Mouse (Mus musculus) monocyte, adult 5-6 weeks (primary cell): ENCODE data around the gene Nfix. TPM values are rescaled to one million over a fixed set of nuclear protein-coding genes. Genes with fewer than 3 reads are reported as not detected.
A peak's percentile ranks its signal among the peaks of the same experiment; 100 is the strongest.

ENCODE experiments used
- ATAC-seq: fragments of 153-309, 156-312 bp; replicated peaks from 2 replicates; pipeline ENCODE4 v1.8.0; 2017; ENCODE audit warnings: mild to moderate bottlenecking; ENCODE audit not compliant: low TSS enrichment, insufficient number of reproducible peaks, severe bottlenecking, poor library complexity, low FRiP score
- total RNA-seq: library from RNA; stranded (forward); fragments of 200-1000, 200-491, 200-594 nt; gene quantifications from 3 replicates; pipeline ENCODE4 v1.2.3, GENCODE M21; 2017

Nfix gene
- 8.1 to 16.7 TPM (median 9.9 TPM) in 3 replicates for total RNA-seq

GRCm38 (mm10) chr8:84799999-84800831 is at the start of gene Nfix:
TSS of gene Nfix (minus strand) at chr8:84800344.
- ATAC-seq: no peak

GRCm38 (mm10) chr8:84847684-84848435 is 47.7 kb upstream of the Nfix start:
- no peak for ATAC-seq

GRCm38 (mm10) chr8:84846722-84847572 is 46.8 kb upstream of the Nfix start, which contains the start of gene Calr:
TSS of gene Calr (minus strand) at chr8:84846934.
- ATAC-seq: peak; percentile 97

GRCm38 (mm10) chr8:84846094-84846721 is 46.1 kb upstream of the Nfix start:
- no peak for ATAC-seq

- no peak for ATAC-seq
Measured at GRCm38 (mm10) chr8:84845355-84846093, 45.4 kb upstream of the Nfix start.

- no peak for ATAC-seq
Measured at GRCm38 (mm10) chr8:84844397-84845070, 44.4 kb upstream of the Nfix start.

GRCm38 (mm10) chr8:84841514-84841913 is 41.4 kb upstream of the Nfix start:
- ATAC-seq: no peak

GRCm38 (mm10) chr8:84840248-84840999 is 40.3 kb upstream of the Nfix start, which contains the start of gene Rad23a:
TSS of gene Rad23a (minus strand) at chr8:84840665.
- peak; percentile 92 for ATAC-seq

GRCm38 (mm10) chr8:84839875-84840247 is 39.7 kb upstream of the Nfix start:
- no peak for ATAC-seq

- no peak for ATAC-seq
Measured at GRCm38 (mm10) chr8:84839411-84839810, 39.3 kb upstream of the Nfix start.

- ATAC-seq: no peak
Measured at GRCm38 (mm10) chr8:84838513-84838912, 38.4 kb upstream of the Nfix start.

GRCm38 (mm10) chr8:84837912-84838470 is 37.8 kb upstream of the Nfix start:
- no peak for ATAC-seq

GRCm38 (mm10) chr8:84837149-84837911 is 37.2 kb upstream of the Nfix start:
- no peak for ATAC-seq

- ATAC-seq: no peak
Measured at GRCm38 (mm10) chr8:84834866-84835855, 35.0 kb upstream of the Nfix start.
